Mouse (Mus musculus) lung, postnatal 0 days (tissue): ENCODE measurements around the gene Bax.

Source experiments
- CTCF ChIP-seq: IDR thresholded peaks from 2 replicates; pipeline ENCODE4 v1.5.1; 2016; ENCODE audit warnings: antibody characterized with exemption, mild to moderate bottlenecking
- EP300 ChIP-seq: IDR thresholded peaks from 2 replicates; pipeline ENCODE4 v1.6.1; 2016; ENCODE audit warnings: antibody characterized with exemption, mild to moderate bottlenecking, control low read depth

DNA sequence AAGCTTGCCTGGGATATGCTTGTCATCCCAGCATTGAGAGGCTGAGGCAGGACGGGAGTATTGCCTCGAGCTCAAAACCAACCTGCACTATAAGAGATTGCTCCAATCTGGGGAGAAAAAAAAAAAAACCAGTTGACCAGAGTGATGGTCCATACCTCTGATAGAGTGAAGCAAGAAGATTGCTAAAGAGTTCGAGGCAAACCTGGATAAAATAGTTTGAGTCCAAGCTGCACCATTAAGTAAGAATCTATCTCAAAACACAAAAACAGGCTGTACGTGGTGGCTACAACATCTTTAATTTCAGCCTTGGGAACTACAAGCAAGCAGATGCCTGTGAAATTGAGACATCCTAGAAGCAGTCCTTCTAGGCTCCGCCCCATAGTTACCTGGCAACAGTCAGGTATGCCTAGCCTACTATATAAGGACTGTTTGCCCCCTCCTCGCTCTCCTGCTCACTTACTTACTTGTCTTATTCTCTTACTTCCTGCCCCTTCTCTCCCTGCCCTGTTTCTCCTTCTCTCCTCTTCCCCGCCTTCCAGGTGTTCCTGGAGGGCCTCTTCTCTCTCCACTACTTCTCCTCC lies 482 bp upstream of the Bax start:
- TF ChIP-seq CTCF (no peak), EP300 (no peak)
